Mouse (Mus musculus): ENCODE measurements around the gene Fcor. TPM values are rescaled to one million over a fixed set of nuclear protein-coding genes. Genes with fewer than 3 reads are reported as not detected.

Fcor gene
- polyA plus RNA-seq (2015; fragmentation: Nextera tagmentation; extraction: Ambion mirVana), result 16.4 TPM in 2 replicates

DNA sequence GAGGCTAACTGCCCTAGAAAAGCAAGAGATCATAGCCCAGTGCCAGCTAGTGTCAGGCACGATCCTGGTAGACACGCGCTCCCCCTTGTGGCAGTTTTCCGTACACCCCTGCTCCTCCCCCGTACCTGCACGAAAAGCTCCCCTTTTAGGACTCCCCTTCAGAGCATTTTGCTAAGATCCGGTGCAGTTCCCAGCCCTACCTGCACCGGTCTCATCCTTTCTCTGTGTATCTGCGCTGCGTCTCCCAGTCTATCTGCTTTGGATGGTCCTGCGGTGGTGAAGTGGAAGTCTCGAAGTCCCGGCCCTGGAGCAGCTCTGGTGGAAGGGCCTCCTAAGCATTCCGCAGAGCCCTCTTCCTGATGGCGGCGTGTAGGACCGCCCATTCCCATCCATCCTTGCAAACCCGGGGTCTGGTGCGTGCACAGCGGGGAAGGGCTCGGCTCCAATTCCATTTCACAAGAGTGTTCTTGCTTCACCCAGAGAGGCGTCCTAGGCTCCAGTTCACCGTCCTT is at the start of gene Fcor:
Gene Fcor, minus strand, starts transcription at position 383 of the 512 bp plus-strand sequence.
- ATAC-seq (ENCODE audit: low FRiP score, low read depth), result peak; percentile 84
- H3K36me3 ChIP-seq, result no peaks in the 10 kb centered on the region
- no peaks in the 10 kb centered on the region for H3K27me3 ChIP-seq
- no peaks in the 10 kb centered on the region for H3K9me3 ChIP-seq
- peaks cover 10% of the 10 kb centered on the region; the same call in 1 of the 2 replicates for H3K4me1 ChIP-seq
- under 1% methylated on average over 23 of the region's 23 CpGs for WGBS
- H3K4me3 ChIP-seq, result peak within 1 kb of the TSS; percentile 59
- peak within 1 kb of the TSS; percentile 74 for H3K9ac ChIP-seq
- H3K27ac ChIP-seq, result peak within 1 kb of the TSS; percentile 65
- peak within 1 kb of the TSS; percentile 65 for H3K4me2 ChIP-seq (replicated peaks)

GRCm38 (mm10) chr8:3721041-3721440 is 48.9 kb upstream of the Fcor start:
- H3K4me2 ChIP-seq (replicated peaks), result no peak overlapping the region
- H3K4me3 ChIP-seq, result no peak overlapping the region
- no peaks in the 10 kb centered on the region for H3K27me3 ChIP-seq
- H3K4me1 ChIP-seq, result no peaks in the 10 kb centered on the region
- no peaks in the 10 kb centered on the region for H3K36me3 ChIP-seq
- 46% methylated on average over 1 of the region's 1 CpGs for WGBS
- no peak for ATAC-seq (ENCODE audit: low FRiP score, low read depth)
- H3K9me3 ChIP-seq, result no peaks in the 10 kb centered on the region
- H3K9ac ChIP-seq, result no peak overlapping the region
- no peak overlapping the region for H3K27ac ChIP-seq

DNA sequence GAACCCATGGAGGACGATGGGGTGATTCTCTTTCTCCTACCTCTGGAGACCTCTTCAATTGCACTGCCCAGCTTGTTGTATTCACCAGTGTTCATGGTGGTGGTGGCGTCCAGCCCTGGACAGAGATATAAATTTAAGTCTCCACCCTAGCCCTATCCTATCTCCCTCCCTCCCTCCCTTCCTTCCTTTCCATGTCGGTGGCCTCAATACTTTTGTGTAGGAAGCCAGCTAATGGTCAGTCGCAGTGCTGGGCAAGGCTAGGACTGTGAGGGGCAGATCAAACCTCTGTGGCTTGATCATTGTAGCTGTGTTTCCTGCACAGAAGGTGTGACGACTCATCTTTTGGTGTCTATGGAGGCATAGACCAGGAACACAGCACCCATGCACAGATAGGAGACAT is 48.4 kb upstream of the Fcor start, which contains the start of gene Clec4g:
Gene Clec4g, minus strand, starts transcription at position 101 of the 400 bp plus-strand sequence.
- Histone ChIP-seq H3K9ac (no peak within 1 kb of the TSS), H3K27ac (no peak within 1 kb of the TSS), H3K36me3 (no peaks in the 10 kb centered on the region), H3K4me2 (replicated peaks) (no peak within 1 kb of the TSS), H3K9me3 (no peaks in the 10 kb centered on the region), H3K4me1 (no peaks in the 10 kb centered on the region), H3K27me3 (no peaks in the 10 kb centered on the region), H3K4me3 (no peak within 1 kb of the TSS)
- ATAC-seq (ENCODE audit: low FRiP score, low read depth), result no peak
- 77% methylated on average over 5 of the region's 5 CpGs for WGBS

DNA sequence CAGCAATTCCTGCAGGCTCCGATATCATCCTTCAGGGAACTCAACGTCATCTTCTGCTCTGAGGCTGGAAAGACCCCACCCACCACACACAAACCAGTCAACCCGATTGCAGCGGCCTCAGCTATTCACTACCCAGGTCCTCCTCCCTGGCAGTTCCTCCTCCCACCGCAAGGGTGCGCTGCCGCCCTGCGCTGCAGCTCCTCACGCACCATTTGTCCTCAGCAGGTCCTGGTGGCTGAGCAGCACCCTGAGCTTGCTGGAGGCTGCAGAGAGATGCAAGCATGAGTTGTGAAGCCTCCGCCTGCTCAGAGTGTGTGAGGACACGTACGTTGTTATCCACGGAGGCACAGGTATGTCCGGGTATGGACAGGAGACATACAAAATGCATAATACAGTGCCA is 46.4 kb upstream of the Fcor start:
- H3K9me3 ChIP-seq, result no peaks in the 10 kb centered on the region
- no peaks in the 10 kb centered on the region for H3K27me3 ChIP-seq
- H3K4me2 ChIP-seq (replicated peaks), result no peak overlapping the region
- no peaks in the 10 kb centered on the region for H3K4me1 ChIP-seq
- H3K9ac ChIP-seq, result no peak overlapping the region
- WGBS, result 16% methylated on average over 14 of the region's 14 CpGs
- H3K36me3 ChIP-seq, result no peaks in the 10 kb centered on the region
- no peak overlapping the region for H3K4me3 ChIP-seq
- no peak overlapping the region for H3K27ac ChIP-seq
- peak; percentile 24; the same call in 1 of the 2 replicates for ATAC-seq (ENCODE audit: low FRiP score, low read depth)

GRCm38 (mm10) chr8:3717321-3717954 is 45.3 kb upstream of the Fcor start:
- 81% methylated on average over 12 of the region's 12 CpGs for WGBS
- H3K4me1 ChIP-seq, result no peaks in the 10 kb centered on the region
- no peak for ATAC-seq (ENCODE audit: low FRiP score, low read depth)
- no peaks in the 10 kb centered on the region for H3K27me3 ChIP-seq
- H3K9ac ChIP-seq, result no peak overlapping the region
- H3K4me2 ChIP-seq (replicated peaks), result no peak overlapping the region
- no peaks in the 10 kb centered on the region for H3K9me3 ChIP-seq
- no peak overlapping the region for H3K27ac ChIP-seq
- H3K36me3 ChIP-seq, result no peaks in the 10 kb centered on the region
- no peak overlapping the region for H3K4me3 ChIP-seq

DNA sequence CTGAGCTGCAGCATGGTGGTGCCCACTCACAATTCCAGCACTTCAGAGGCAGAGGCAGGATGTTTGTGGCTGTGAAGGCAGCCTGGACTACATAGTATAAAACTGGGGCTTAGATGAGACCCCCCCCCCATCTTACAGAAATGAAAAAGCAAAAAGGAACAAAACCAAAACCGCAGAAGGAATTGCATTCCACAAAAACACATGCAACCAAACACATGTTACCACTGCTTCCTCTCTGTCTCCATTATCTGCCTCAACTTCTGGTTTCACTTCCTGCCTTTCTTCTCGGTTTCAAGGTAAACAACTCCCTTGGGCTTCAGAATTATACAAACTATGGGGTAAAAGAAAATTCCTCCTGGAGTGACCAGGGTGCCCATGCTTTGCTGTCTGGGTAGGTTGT is 39.5 kb upstream of the Fcor start:
- no peaks in the 10 kb centered on the region for H3K9me3 ChIP-seq
- 63% methylated on average over 2 of the region's 2 CpGs for WGBS
- H3K4me1 ChIP-seq, result no peaks in the 10 kb centered on the region
- no peaks in the 10 kb centered on the region for H3K36me3 ChIP-seq
- no peak overlapping the region for H3K4me2 ChIP-seq (replicated peaks)
- no peak for ATAC-seq (ENCODE audit: low FRiP score, low read depth)
- H3K9ac ChIP-seq, result no peak overlapping the region
- H3K4me3 ChIP-seq, result no peak overlapping the region
- no peak overlapping the region for H3K27ac ChIP-seq
- H3K27me3 ChIP-seq, result no peaks in the 10 kb centered on the region

DNA sequence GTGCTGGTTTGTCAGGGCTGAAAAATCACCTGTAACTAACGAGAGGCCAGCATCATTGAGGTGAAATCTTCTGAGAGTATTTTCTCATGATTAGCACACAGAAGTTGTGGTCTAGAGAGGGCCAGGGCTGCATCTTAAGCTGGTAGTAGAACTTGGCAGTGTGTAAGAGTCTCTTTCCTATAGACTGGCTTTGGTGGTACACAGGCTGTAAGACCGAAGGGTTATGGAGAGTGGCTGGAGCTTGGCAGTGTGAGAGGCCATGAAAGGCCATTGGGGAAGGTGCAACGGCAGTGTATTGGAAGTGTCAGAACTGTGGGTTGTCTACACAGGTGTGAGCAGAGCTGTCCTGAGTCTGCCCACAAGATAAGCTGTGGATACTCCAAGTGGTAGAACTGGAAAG is 38.1 kb upstream of the Fcor start:
- no peak overlapping the region for H3K27ac ChIP-seq
- no peaks in the 10 kb centered on the region for H3K9me3 ChIP-seq
- no peaks in the 10 kb centered on the region for H3K4me1 ChIP-seq
- ATAC-seq (ENCODE audit: low FRiP score, low read depth), result no peak
- no peaks in the 10 kb centered on the region for H3K27me3 ChIP-seq
- no peak overlapping the region for H3K4me2 ChIP-seq (replicated peaks)
- WGBS, result 72% methylated on average over 3 of the region's 3 CpGs
- H3K36me3 ChIP-seq, result no peaks in the 10 kb centered on the region
- no peak overlapping the region for H3K4me3 ChIP-seq
- H3K9ac ChIP-seq, result no peak overlapping the region

- no peaks in the 10 kb centered on the region for H3K4me1 ChIP-seq
- H3K9ac ChIP-seq, result no peak overlapping the region
- no peak overlapping the region for H3K4me2 ChIP-seq (replicated peaks)
- no peaks in the 10 kb centered on the region for H3K9me3 ChIP-seq
- no peak overlapping the region for H3K27ac ChIP-seq
- H3K4me3 ChIP-seq, result no peak overlapping the region
- no peak for ATAC-seq (ENCODE audit: low FRiP score, low read depth)
- 76% methylated on average over 7 of the region's 7 CpGs for WGBS
- H3K27me3 ChIP-seq, result no peaks in the 10 kb centered on the region
- H3K36me3 ChIP-seq, result no peaks in the 10 kb centered on the region
Measured at GRCm38 (mm10) chr8:3707611-3708010, 35.4 kb upstream of the Fcor start.

DNA sequence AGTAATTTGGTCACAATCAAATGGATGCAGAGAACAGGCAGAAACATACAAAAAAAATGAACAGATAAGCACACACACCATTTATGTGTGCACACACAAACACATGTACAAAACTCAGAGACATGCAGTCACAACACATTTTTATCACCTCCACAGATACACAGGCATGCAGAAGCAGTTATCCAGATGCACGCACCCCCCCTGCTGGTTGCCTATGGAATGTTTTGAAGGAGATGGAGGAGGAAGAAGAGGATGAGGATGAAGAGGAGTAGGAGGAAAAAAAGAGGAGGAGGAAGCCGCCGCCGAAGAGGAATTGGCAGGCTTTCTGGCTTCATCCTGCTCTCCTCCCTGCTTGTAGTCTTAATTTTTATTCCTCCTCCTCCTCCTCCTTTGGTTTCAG is 33.5 kb upstream of the Fcor start:
- WGBS, result 61% methylated on average over 4 of the region's 4 CpGs
- no peak overlapping the region for H3K4me3 ChIP-seq
- no peak for ATAC-seq (ENCODE audit: low FRiP score, low read depth)
- no peak overlapping the region for H3K27ac ChIP-seq
- no peaks in the 10 kb centered on the region for H3K27me3 ChIP-seq
- no peaks in the 10 kb centered on the region for H3K36me3 ChIP-seq
- no peak overlapping the region for H3K9ac ChIP-seq
- no peaks in the 10 kb centered on the region for H3K9me3 ChIP-seq
- no peak overlapping the region for H3K4me2 ChIP-seq (replicated peaks)
- no peaks in the 10 kb centered on the region for H3K4me1 ChIP-seq

- H3K4me1 ChIP-seq, result no peaks in the 10 kb centered on the region
- no peak overlapping the region for H3K4me3 ChIP-seq
- H3K36me3 ChIP-seq, result no peaks in the 10 kb centered on the region
- 94% methylated on average over 1 of the region's 1 CpGs for WGBS
- H3K9me3 ChIP-seq, result no peaks in the 10 kb centered on the region
- no peak overlapping the region for H3K4me2 ChIP-seq (replicated peaks)
- no peak overlapping the region for H3K9ac ChIP-seq
- H3K27ac ChIP-seq, result no peak overlapping the region
- H3K27me3 ChIP-seq, result no peaks in the 10 kb centered on the region
- ATAC-seq (ENCODE audit: low FRiP score, low read depth), result no peak
Measured at GRCm38 (mm10) chr8:3701491-3701890, 29.3 kb upstream of the Fcor start.

DNA sequence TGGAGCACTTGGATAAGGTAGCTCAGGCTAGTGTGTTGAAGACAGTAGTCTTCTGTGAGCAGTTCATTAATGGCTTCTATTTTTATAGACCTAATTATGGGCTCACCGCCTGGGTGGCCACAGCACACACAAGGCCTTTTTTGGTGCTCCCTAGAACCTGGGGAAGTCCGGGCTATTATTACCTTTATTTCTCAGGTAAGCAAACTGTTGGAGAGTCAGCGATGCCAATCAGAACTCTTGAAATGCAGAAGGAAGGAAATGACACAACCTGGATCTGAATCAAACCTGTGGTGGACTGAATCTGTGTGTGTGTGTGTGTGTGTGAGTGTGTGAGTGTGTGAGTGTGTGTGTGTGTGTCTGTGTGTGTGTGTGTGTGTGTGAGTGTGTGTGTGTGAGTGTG is 22.0 kb upstream of the Fcor start, which contains the start of gene Fcer2a:
Gene Fcer2a, minus strand, starts transcription at position 55 of the 400 bp plus-strand sequence.
- Histone ChIP-seq H3K4me3 (no peak within 1 kb of the TSS), H3K9me3 (no peaks in the 10 kb centered on the region), H3K36me3 (no peaks in the 10 kb centered on the region), H3K27ac (no peak within 1 kb of the TSS), H3K9ac (no peak within 1 kb of the TSS), H3K4me1 (no peaks in the 10 kb centered on the region), H3K27me3 (no peaks in the 10 kb centered on the region), H3K4me2 (replicated peaks) (no peak within 1 kb of the TSS)
- ATAC-seq (ENCODE audit: low FRiP score, low read depth), result no peak
- 56% methylated on average over 3 of the region's 3 CpGs for WGBS

GRCm38 (mm10) chr8:3690774-3691173 is 18.6 kb upstream of the Fcor start:
- Histone ChIP-seq H3K9ac (no peak overlapping the region), H3K27ac (no peak overlapping the region), H3K27me3 (no peaks in the 10 kb centered on the region), H3K4me2 (replicated peaks) (no peak overlapping the region), H3K4me1 (no peaks in the 10 kb centered on the region), H3K36me3 (no peaks in the 10 kb centered on the region), H3K4me3 (no peak overlapping the region), H3K9me3 (no peaks in the 10 kb centered on the region)
- 66% methylated on average over 3 of the region's 3 CpGs for WGBS
- ATAC-seq (ENCODE audit: low FRiP score, low read depth), result no peak

DNA sequence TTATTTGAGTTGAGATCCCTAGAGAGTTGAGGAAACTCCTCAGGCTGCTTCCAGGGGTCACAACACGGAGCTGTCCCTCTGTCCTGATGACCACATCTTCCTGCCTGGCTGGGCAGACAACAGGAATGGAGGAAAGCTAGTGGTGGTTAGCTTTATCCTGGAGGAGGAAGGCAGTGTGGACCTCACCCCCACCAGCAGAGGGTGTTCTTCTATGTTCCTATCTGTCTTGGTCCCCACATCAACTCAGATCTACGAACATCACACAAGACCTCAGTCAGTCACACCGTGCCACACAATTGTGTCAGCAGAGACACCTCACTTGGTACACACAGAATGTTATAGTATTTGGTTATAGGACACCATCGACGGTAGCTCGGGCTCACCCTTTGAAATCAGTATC is 15.4 kb upstream of the Fcor start:
- Histone ChIP-seq H3K27ac (no peak overlapping the region), H3K4me1 (no peaks in the 10 kb centered on the region), H3K4me2 (replicated peaks) (no peak overlapping the region), H3K4me3 (no peak overlapping the region), H3K36me3 (peaks cover 7% of the 10 kb centered on the region), H3K9ac (no peak overlapping the region), H3K27me3 (no peaks in the 10 kb centered on the region), H3K9me3 (no peaks in the 10 kb centered on the region)
- no peak for ATAC-seq (ENCODE audit: low FRiP score, low read depth)
- WGBS, result 75% methylated on average over 6 of the region's 6 CpGs
